Mouse (Mus musculus): Measurements from ENCODE around the gene 1700012P22Rik.

DNA sequence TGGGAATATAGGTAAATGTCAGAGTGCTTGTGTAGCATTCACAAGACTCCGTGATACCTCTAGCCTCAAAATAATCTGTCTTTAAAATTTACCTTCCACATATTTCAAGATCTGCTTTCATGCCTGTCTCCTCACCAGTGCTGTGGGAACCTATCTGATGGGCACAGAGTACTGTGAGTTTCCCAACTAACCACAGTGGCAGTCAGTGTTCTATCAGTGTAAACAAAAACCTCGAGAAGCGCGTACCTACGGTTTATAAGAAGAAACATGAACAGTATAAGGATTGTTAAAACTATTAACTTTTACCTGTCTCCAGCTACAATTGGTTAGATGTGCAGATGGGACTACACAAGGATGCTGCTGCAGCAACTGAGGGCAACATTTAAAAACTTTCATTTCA, 5.4 kb downstream of the 1700012P22Rik start:
- no peak for TF ChIP-seq POLR2A (IDR thresholded peaks at IDR 0.05; ENCODE audit: borderline replicate concordance, insufficient read depth, low read length)
- no peak for TF ChIP-seq CTCF (IDR thresholded peaks at IDR 0.05; ENCODE audit: borderline replicate concordance, insufficient read depth, low read depth, low read length)

Data from cerebellum, adult 2 months (tissue).